Mouse (Mus musculus) hindbrain, embryonic 13.5 days (tissue): ENCODE measurements around the gene Ubr1. TPM values are rescaled to one million over a fixed set of nuclear protein-coding genes. Genes with fewer than 3 reads are reported as not detected.

Experiments used
- ATAC-seq: fragments of 200-750 bp; cut with Nextera tagmentation; 2 replicates; pipeline ENCODE4 v1.8.0; 2017; ENCODE audit warnings: moderate TSS enrichment; ENCODE audit not compliant: low FRiP score
- H3K27ac ChIP-seq: fragments of 300-500 bp; sonication (generic); 2 replicates; pipeline ENCODE4 v1.5.1; 2015; ENCODE audit warnings: inconsistent platforms, mild to moderate bottlenecking, moderate library complexity
- H3K27me3 ChIP-seq: fragments of 300-500 bp; sonication (generic); 2 replicates; pipeline ENCODE4 v1.6.1; 2015; ENCODE audit warnings: mild to moderate bottlenecking, inconsistent platforms
- H3K36me3 ChIP-seq: fragments of 300-500 bp; sonication (generic); 2 replicates; pipeline ENCODE4 v1.6.1; 2015; ENCODE audit warnings: mild to moderate bottlenecking, inconsistent platforms
- H3K4me1 ChIP-seq: fragments of 300-500 bp; sonication (generic); replicated peaks from 2 replicates; pipeline ENCODE4 v1.6.1; 2015; ENCODE audit warnings: inconsistent platforms
- H3K4me2 ChIP-seq: fragments of 300-500 bp; sonication (generic); 2 replicates; pipeline ENCODE4 v1.6.1; 2015; ENCODE audit warnings: inconsistent platforms, mild to moderate bottlenecking, moderate library complexity
- H3K4me3 ChIP-seq: fragments of 300-500 bp; sonication (generic); 2 replicates; pipeline ENCODE4 v1.5.1; 2015; ENCODE audit warnings: mild to moderate bottlenecking, inconsistent platforms
- H3K9ac ChIP-seq: fragments of 300-500 bp; sonication (generic); 2 replicates; pipeline ENCODE4 v1.6.1; 2015; ENCODE audit warnings: mild to moderate bottlenecking, inconsistent platforms
- H3K9me3 ChIP-seq: fragments of 300-500 bp; sonication (generic); 2 replicates; pipeline ENCODE4 v1.6.1; 2016; ENCODE audit warnings: inconsistent platforms
- WGBS: fragments of 180-500 bp; shearing (Covaris S2); methylation state at CpG from one replicate; pipeline ENCODE4 v1.1.7; 2015; 5-methylcytosine and 5-hydroxymethylcytosine counted together
- polyA plus RNA-seq: library from polyadenylated mRNA; unstranded; fragments of >200 nt; fragmentation: Nextera tagmentation; extraction: Ambion mirVana; gene quantifications from 2 replicates; pipeline ENCODE4 v1.2.1, GENCODE M21; 2015

Ubr1 gene
- 35.3 and 35.9 TPM in 2 replicates for polyA plus RNA-seq

GRCm38 (mm10) chr2:120970559-120971080 lies at the start of gene Ubr1:
Ubr1 (minus strand) TSS chr2:120970715.
- Histone ChIP-seq H3K36me3 (no peaks in the 10 kb centered on the region; the same call in 1 of the 2 replicates), H3K4me1 (peaks cover 34% of the 10 kb centered on the region), H3K9me3 (no peaks in the 10 kb centered on the region), H3K27ac (peak within 1 kb of the TSS; percentile 90), H3K27me3 (0 out of 2 replicates have a peak, but pooled peaks cover 3% of the 10 kb centered on the region), H3K4me2 (peak within 1 kb of the TSS; percentile 77), H3K9ac (peak within 1 kb of the TSS; percentile 85), H3K4me3 (peak within 1 kb of the TSS; percentile 79)
- peak; percentile 93 for ATAC-seq
- under 1% methylated on average over 39 of the region's 39 CpGs for whole genome bisulfite sequencing

DNA sequence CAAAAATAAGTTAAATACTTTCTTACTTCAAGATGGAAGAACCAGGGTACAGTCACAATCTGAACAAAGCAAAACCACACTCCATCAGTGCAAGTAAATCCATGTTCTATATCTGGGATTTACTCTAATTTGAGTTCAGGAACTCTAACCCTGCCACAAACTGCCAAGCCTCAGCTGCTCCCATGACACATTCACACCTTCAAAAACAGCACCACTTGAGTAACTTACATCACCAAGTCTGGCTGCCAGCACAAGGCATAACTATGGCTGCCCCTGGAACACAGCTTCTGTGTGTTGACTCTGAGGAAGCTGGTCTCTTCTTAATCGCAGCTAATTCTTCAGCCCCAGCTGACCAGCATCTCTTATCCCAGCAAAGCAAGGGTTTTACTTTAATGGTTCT lies 46.6 kb upstream of the Ubr1 start:
- Histone ChIP-seq H3K36me3 (peaks cover 52% of the 10 kb centered on the region), H3K9ac (no peak overlapping the region), H3K4me3 (no peak overlapping the region), H3K27me3 (no peaks in the 10 kb centered on the region), H3K27ac (no peak overlapping the region), H3K4me2 (no peak overlapping the region), H3K9me3 (peaks cover 4% of the 10 kb centered on the region; the same call in 1 of the 2 replicates), H3K4me1 (no peaks in the 10 kb centered on the region)
- WGBS: 100% methylated on average over 1 of the region's 1 CpGs
- no peak for ATAC-seq

GRCm38 (mm10) chr2:121016226-121016625 lies 45.7 kb upstream of the Ubr1 start:
- H3K9ac ChIP-seq: no peak overlapping the region
- no peak overlapping the region for H3K27ac ChIP-seq
- H3K4me3 ChIP-seq: no peak overlapping the region
- H3K4me1 ChIP-seq: no peaks in the 10 kb centered on the region
- no peak for ATAC-seq
- H3K27me3 ChIP-seq: no peaks in the 10 kb centered on the region
- H3K4me2 ChIP-seq: no peak overlapping the region
- peaks cover 61% of the 10 kb centered on the region for H3K36me3 ChIP-seq
- peaks cover 4% of the 10 kb centered on the region; the same call in 1 of the 2 replicates for H3K9me3 ChIP-seq
- WGBS: 86% methylated on average over 9 of the region's 9 CpGs

- H3K9me3 ChIP-seq: peaks cover 4% of the 10 kb centered on the region; the same call in 1 of the 2 replicates
- no peaks in the 10 kb centered on the region for H3K4me1 ChIP-seq
- H3K36me3 ChIP-seq: peaks cover 66% of the 10 kb centered on the region
- no peak overlapping the region for H3K27ac ChIP-seq
- no peak for ATAC-seq
- no peak overlapping the region for H3K9ac ChIP-seq
- no peak overlapping the region for H3K4me2 ChIP-seq
- H3K27me3 ChIP-seq: no peaks in the 10 kb centered on the region
- 84% methylated on average over 2 of the region's 2 CpGs for WGBS
- no peak overlapping the region for H3K4me3 ChIP-seq
These were observed 45.0 kb upstream of the Ubr1 start for GRCm38 (mm10) chr2:121015507-121015906.

- no peak overlapping the region for H3K9ac ChIP-seq
- H3K36me3 ChIP-seq: peaks cover 66% of the 10 kb centered on the region
- no peak overlapping the region for H3K27ac ChIP-seq
- H3K4me2 ChIP-seq: no peak overlapping the region
- H3K4me1 ChIP-seq: peaks cover 12% of the 10 kb centered on the region
- H3K9me3 ChIP-seq: peaks cover 2% of the 10 kb centered on the region; the same call in 1 of the 2 replicates
- no peak overlapping the region for H3K4me3 ChIP-seq
- no peaks in the 10 kb centered on the region for H3K27me3 ChIP-seq
- no peak for ATAC-seq
- 96% methylated on average over 9 of the region's 9 CpGs for WGBS
These were observed 42.2 kb upstream of the Ubr1 start for GRCm38 (mm10) chr2:121012676-121013075.

DNA sequence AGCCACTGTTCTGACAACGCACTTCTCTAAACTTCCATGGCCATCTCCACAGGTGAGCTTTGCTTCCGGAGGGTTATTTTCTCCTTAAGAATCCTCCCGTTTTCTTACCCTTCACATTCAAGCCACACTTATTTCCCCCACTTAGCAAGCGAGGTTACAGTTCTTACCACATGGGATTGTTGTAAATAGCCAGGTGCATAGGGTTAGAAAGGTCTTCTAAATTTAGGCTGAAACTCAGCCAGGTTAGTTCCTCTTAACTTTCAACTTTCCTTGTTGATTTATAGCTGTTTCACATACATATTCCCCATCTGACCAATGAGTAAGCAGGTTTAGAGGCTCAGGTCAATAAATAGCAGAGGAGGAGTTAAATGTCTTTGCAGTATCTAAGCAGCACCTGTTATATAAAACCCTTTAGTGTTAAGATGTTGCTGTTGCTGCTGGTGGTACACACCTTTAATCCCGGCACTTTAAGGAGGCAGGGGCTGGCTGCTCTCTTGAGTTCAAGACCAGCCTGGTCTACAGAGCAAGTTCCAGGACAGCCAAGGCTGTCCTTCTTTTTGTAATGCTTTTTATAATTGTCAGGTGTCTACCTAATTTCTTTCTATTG lies 38.7 kb upstream of the Ubr1 start:
- no peak overlapping the region for H3K27ac ChIP-seq
- no peaks in the 10 kb centered on the region for H3K27me3 ChIP-seq
- H3K36me3 ChIP-seq: peaks cover 34% of the 10 kb centered on the region
- H3K9me3 ChIP-seq: no peaks in the 10 kb centered on the region
- H3K4me1 ChIP-seq: peaks cover 12% of the 10 kb centered on the region
- peak overlapping the region; percentile 75 for H3K4me2 ChIP-seq
- WGBS: 32% methylated on average over 5 of the region's 5 CpGs
- H3K4me3 ChIP-seq: peak overlapping the region; percentile 79
- ATAC-seq: no peak
- peak overlapping the region; percentile 83 for H3K9ac ChIP-seq

GRCm38 (mm10) chr2:121008664-121009007 lies 38.1 kb upstream of the Ubr1 start:
- peaks cover 12% of the 10 kb centered on the region for H3K4me1 ChIP-seq
- H3K9ac ChIP-seq: peak overlapping the region; percentile 83
- H3K36me3 ChIP-seq: peaks cover 30% of the 10 kb centered on the region
- peak overlapping the region; percentile 41; the same call in 1 of the 2 replicates for H3K27ac ChIP-seq
- peak; percentile 42 for ATAC-seq
- H3K27me3 ChIP-seq: no peaks in the 10 kb centered on the region
- H3K9me3 ChIP-seq: no peaks in the 10 kb centered on the region
- H3K4me2 ChIP-seq: peak overlapping the region; percentile 75
- peak overlapping the region; percentile 79 for H3K4me3 ChIP-seq
- under 1% methylated on average over 12 of the region's 12 CpGs for WGBS

GRCm38 (mm10) chr2:121007925-121008663 lies 37.6 kb upstream of the Ubr1 start, which contains the start of gene Ccndbp1:
Ccndbp1 (plus strand) TSS chr2:121008403.
- Histone ChIP-seq H3K4me1 (peaks cover 12% of the 10 kb centered on the region), H3K27ac (peak within 1 kb of the TSS; percentile 71), H3K9me3 (no peaks in the 10 kb centered on the region), H3K4me2 (peak within 1 kb of the TSS; percentile 75), H3K36me3 (peaks cover 27% of the 10 kb centered on the region), H3K4me3 (peak within 1 kb of the TSS; percentile 79), H3K27me3 (no peaks in the 10 kb centered on the region), H3K9ac (peak within 1 kb of the TSS; percentile 83)
- 2% methylated on average over 33 of the region's 34 CpGs for WGBS
- ATAC-seq: peak; percentile 96

GRCm38 (mm10) chr2:121006986-121007385 lies 36.5 kb upstream of the Ubr1 start:
- no peak overlapping the region for H3K27ac ChIP-seq
- 94% methylated on average over 1 of the region's 1 CpGs for WGBS

GRCm38 (mm10) chr2:121004018-121004811 lies 33.7 kb upstream of the Ubr1 start:
- H3K4me1 ChIP-seq: peaks cover 7% of the 10 kb centered on the region
- no peaks in the 10 kb centered on the region for H3K9me3 ChIP-seq
- H3K27me3 ChIP-seq: no peaks in the 10 kb centered on the region
- no peak overlapping the region for H3K4me2 ChIP-seq
- no peak for ATAC-seq
- WGBS: 87% methylated on average over 7 of the region's 7 CpGs
- no peak overlapping the region for H3K27ac ChIP-seq
- peaks cover 11% of the 10 kb centered on the region for H3K36me3 ChIP-seq
- H3K9ac ChIP-seq: no peak overlapping the region
- H3K4me3 ChIP-seq: no peak overlapping the region

More at GRCm38 (mm10) chr2:121006986-121007385, 36.5 kb upstream of the Ubr1 start:
- Histone ChIP-seq H3K4me2 (no peak overlapping the region), H3K9me3 (no peaks in the 10 kb centered on the region), H3K4me1 (peaks cover 12% of the 10 kb centered on the region), H3K4me3 (no peak overlapping the region), H3K27me3 (no peaks in the 10 kb centered on the region), H3K36me3 (peaks cover 16% of the 10 kb centered on the region), H3K9ac (no peak overlapping the region)
- no peak for ATAC-seq

GRCm38 (mm10) chr2:121003586-121003985 lies 33.1 kb upstream of the Ubr1 start:
- H3K36me3 ChIP-seq: peaks cover 11% of the 10 kb centered on the region
- 71% methylated on average over 2 of the region's 2 CpGs for WGBS
- no peaks in the 10 kb centered on the region for H3K9me3 ChIP-seq
- no peak overlapping the region for H3K27ac ChIP-seq
- H3K27me3 ChIP-seq: no peaks in the 10 kb centered on the region
- H3K4me3 ChIP-seq: no peak overlapping the region
- peaks cover under 1% of the 10 kb centered on the region; the same call in 1 of the 2 replicates for H3K4me1 ChIP-seq
- no peak overlapping the region for H3K4me2 ChIP-seq
- ATAC-seq: no peak
- H3K9ac ChIP-seq: no peak overlapping the region

DNA sequence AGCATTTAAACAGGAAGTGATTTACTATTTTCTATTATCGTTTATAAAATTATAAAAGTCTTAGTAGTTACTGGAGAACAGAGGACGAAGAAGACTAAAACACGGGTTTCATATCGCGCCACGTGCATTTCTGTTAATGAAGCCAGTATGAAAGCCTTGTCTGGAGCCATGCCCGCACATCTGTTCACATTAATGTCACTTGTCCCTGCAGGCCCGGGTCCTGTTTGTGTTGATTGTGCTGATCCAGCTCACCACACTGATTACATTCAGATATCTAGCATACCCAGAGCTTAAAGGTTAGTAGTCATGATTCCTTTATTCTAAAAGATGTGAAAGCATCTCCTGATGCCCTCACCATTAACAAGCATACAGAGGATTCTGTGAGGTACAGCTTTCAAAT lies 28.3 kb upstream of the Ubr1 start:
- H3K4me2 ChIP-seq: no peak overlapping the region
- ATAC-seq: no peak
- H3K9ac ChIP-seq: no peak overlapping the region
- no peak overlapping the region for H3K27ac ChIP-seq
- H3K9me3 ChIP-seq: no peaks in the 10 kb centered on the region
- no peaks in the 10 kb centered on the region for H3K27me3 ChIP-seq
- WGBS: 84% methylated on average over 8 of the region's 8 CpGs
- H3K4me3 ChIP-seq: no peak overlapping the region
- H3K36me3 ChIP-seq: peaks cover 11% of the 10 kb centered on the region
- H3K4me1 ChIP-seq: no peaks in the 10 kb centered on the region
